Mouse (Mus musculus) liver, embryonic 13.5 days (tissue): ENCODE data around the gene Bcl2a1d. TPM values are rescaled to one million over a fixed set of nuclear protein-coding genes. Genes with fewer than 3 reads are reported as not detected.
"Not testable (repeated sequence)": the region's sequence is repeated elsewhere in the genome, so short reads cannot be mapped to it uniquely, and the experiment has no call there.

ENCODE experiments used
- ATAC-seq: fragments of 200-750 bp; cut with Nextera tagmentation; 2 replicates; pipeline ENCODE4 v1.8.0; 2017; ENCODE audit warnings: low read depth, mild to moderate bottlenecking, moderate number of reproducible peaks, moderate library complexity
- DNase-seq: peaks from one replicate; pipeline ENCODE4 v3.0.0; 2022
- H3K27ac ChIP-seq: fragments of 300-500 bp; sonication (generic); 2 replicates; pipeline ENCODE4 v1.5.1; 2015; ENCODE audit warnings: moderate library complexity, mild to moderate bottlenecking, inconsistent platforms
- H3K27me3 ChIP-seq: fragments of 300-500 bp; sonication (generic); 2 replicates; pipeline ENCODE4 v1.6.1; 2015; ENCODE audit warnings: mild to moderate bottlenecking, inconsistent platforms
- H3K36me3 ChIP-seq: fragments of 300-500 bp; sonication (generic); 2 replicates; pipeline ENCODE4 v1.6.1; 2015; ENCODE audit warnings: mild to moderate bottlenecking, inconsistent platforms
- H3K4me1 ChIP-seq: fragments of 300-500 bp; sonication (generic); replicated peaks from 2 replicates; pipeline ENCODE4 v1.6.1; 2015; ENCODE audit warnings: inconsistent platforms
- H3K4me2 ChIP-seq: fragments of 300-500 bp; sonication (generic); 2 replicates; pipeline ENCODE4 v1.6.1; 2015; ENCODE audit warnings: inconsistent platforms, mild to moderate bottlenecking, moderate library complexity
- H3K4me3 ChIP-seq: fragments of 300-500 bp; sonication (generic); replicated peaks from 2 replicates; pipeline ENCODE4 v1.5.1; 2015; ENCODE audit warnings: mild to moderate bottlenecking, inconsistent platforms
- H3K9ac ChIP-seq: fragments of 300-500 bp; sonication (generic); 2 replicates; pipeline ENCODE4 v1.6.1; 2015; ENCODE audit warnings: mild to moderate bottlenecking, inconsistent platforms
- H3K9me3 ChIP-seq: fragments of 300-500 bp; sonication (generic); replicated peaks from 2 replicates; pipeline ENCODE4 v1.6.1; 2016; ENCODE audit warnings: inconsistent platforms
- WGBS: fragments of 180-500 bp; shearing (Covaris S2); methylation state at CpG from one replicate; pipeline ENCODE4 v1.1.7; 2015; ENCODE audit not compliant: insufficient replicate concordance; 5-methylcytosine and 5-hydroxymethylcytosine counted together
- polyA plus RNA-seq: library from polyadenylated mRNA; unstranded; fragments of >200 nt; fragmentation: Nextera tagmentation; extraction: Ambion mirVana; gene quantifications from 2 replicates; pipeline ENCODE4 v1.2.1, GENCODE M21; 2015

Gene Bcl2a1d
- polyA plus RNA-seq, 1 experiment from 2014 or later, result 0.18 TPM

- not testable (repeated sequence) for H3K4me2 ChIP-seq, ATAC-seq, H3K4me1 ChIP-seq, H3K27me3 ChIP-seq, DNase-seq, H3K36me3 ChIP-seq, H3K9me3 ChIP-seq, H3K4me3 ChIP-seq, H3K9ac ChIP-seq, H3K27ac ChIP-seq
- 60% methylated on average over 1 of the region's 2 CpGs for WGBS
Observed at GRCm38 (mm10) chr9:88698746-88699145, 33.0 kb downstream of the Bcl2a1d start.

DNA sequence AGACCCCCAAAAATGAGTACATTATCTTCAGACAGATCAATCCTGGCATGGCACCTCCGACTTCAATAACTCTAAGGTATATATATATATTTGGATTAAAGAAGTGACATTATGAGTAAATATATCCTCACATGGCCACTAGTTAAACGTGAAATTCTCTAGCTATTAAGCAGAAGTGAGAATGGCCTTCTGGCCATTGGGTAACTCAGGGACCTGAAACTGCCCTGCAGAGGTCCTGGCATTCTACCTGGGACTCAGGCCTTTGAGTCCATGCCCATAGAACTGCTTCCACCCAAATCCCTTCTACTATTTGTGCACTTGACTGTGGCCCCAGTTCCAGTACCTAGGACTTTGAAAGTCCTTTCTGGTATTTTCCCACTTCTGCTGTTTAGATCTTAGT, 40.4 kb downstream of the Bcl2a1d start:
- not testable (repeated sequence) for H3K4me2 ChIP-seq, ATAC-seq, H3K36me3 ChIP-seq, H3K27ac ChIP-seq, DNase-seq, H3K9ac ChIP-seq, H3K4me3 ChIP-seq, H3K27me3 ChIP-seq, H3K9me3 ChIP-seq, H3K4me1 ChIP-seq
- whole genome bisulfite sequencing, result 58% methylated on average over 2 of the region's 2 CpGs

GRCm38 (mm10) chr9:88689451-88689850, 42.3 kb downstream of the Bcl2a1d start:
- H3K9me3 ChIP-seq, H3K27ac ChIP-seq, H3K4me2 ChIP-seq, DNase-seq, H3K36me3 ChIP-seq, H3K27me3 ChIP-seq, H3K4me1 ChIP-seq, H3K9ac ChIP-seq, ATAC-seq, H3K4me3 ChIP-seq: not testable (repeated sequence)
- WGBS, result 62% methylated on average over 3 of the region's 3 CpGs

DNA sequence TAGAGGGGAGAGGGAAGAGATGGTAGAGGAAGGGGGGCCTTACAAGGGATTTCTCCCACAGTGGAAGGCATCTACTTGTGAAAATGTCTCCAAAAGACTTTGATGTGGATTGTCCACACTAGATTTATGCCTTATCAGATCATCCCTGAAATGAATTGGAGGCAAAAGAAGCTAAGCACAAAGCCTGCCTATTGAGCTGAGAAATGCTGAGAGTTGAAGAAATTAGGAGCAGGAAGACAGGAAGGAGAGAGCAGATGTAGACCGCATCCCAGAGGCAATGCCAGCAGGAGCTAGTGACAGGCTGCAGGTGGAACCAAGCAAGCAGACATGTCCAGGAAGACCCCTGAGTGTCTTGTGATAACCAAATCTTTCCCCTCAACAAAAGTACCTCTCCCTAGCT, 45.0 kb downstream of the Bcl2a1d start:
- not testable (repeated sequence) for H3K4me1 ChIP-seq, DNase-seq, H3K27ac ChIP-seq, H3K27me3 ChIP-seq, H3K9ac ChIP-seq, H3K4me3 ChIP-seq, H3K4me2 ChIP-seq, H3K36me3 ChIP-seq, ATAC-seq, H3K9me3 ChIP-seq
- 96% methylated on average over 1 of the region's 1 CpGs for WGBS

Other genes starting within 250 kb of the Bcl2a1d start
- gene Syncrip, start 249.3 kb downstream of the Bcl2a1d start, polyA plus RNA-seq, result 52.5 and 77.9 TPM in 2 replicates
- gene Zfp949, start 183.9 kb downstream of the Bcl2a1d start, polyA plus RNA-seq, result 5.1 and 5.2 TPM in 2 replicates
- not detected in 2 replicates for gene Trim43a, start 151.0 kb downstream of the Bcl2a1d start, polyA plus RNA-seq
- gene Mthfsl, start 11.6 kb downstream of the Bcl2a1d start, polyA plus RNA-seq, result 25.2 and 27.7 TPM in 2 replicates
- not detected in 2 replicates for gene Trim43c, start 107.2 kb upstream of the Bcl2a1d start, polyA plus RNA-seq
- 0.15 and 0.72 TPM in 2 replicates for gene Bcl2a1a, start 225.0 kb upstream of the Bcl2a1d start, polyA plus RNA-seq